Mouse (Mus musculus) testis, adult 2 months (tissue): ENCODE measurements at regions not wholly inside any gene's neighbourhood (a gene's known extent, or its start where the extent isn't known, plus 50 kb on each side); places are given as distances from the start of the nearest gene placed in this dataset.

Experiments
- CTCF ChIP-seq: fragments of 200-500 bp; IDR thresholded peaks from 2 replicates; pipeline ENCODE4 v1.5.1; 2012; ENCODE audit warnings: low read depth, mild to moderate bottlenecking, inconsistent platforms, low read length, moderate library complexity; ENCODE audit not compliant: control insufficient read depth, insufficient read depth, insufficient replicate concordance
- POLR2A ChIP-seq: fragments of 200-500 bp; IDR thresholded peaks from 2 replicates; pipeline ENCODE4 v1.6.1; 2012; ENCODE audit warnings: low read depth, mild to moderate bottlenecking, inconsistent platforms, low read length, moderate library complexity; ENCODE audit not compliant: control insufficient read depth

DNA sequence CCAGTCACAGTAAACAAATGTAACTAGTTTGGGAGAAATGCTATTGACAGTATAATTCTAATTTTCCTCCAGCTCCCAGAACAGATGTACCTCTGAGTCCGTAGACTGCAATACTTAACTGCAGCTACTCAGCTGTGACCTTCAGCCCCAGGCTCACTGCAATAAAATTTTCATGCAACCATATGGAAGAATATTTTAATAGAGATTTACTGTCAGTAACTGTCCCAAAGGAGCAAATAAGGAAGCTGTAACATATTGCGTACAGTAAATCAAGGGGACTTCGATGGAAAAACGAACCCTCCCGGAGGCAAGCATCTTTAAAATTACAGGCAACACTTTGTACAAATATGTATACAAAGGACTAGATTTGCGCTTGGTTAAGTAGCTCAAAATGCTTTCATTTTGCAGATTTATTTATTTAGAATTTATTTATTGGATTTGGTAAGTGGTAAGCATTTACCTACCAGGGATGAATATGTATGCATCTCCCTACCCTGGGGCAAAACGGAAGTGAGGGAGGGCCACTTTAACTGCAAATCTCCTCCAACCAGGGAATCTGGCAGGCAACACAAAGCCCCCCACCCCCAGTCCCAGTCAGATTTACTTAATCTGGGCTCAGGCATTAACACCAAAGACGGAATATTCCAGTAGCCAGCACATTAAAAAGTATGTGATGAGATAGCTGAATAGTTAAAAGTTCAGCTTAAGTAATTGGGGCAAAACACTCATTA lies 141.7 kb downstream of the Etaa1 start:
- TF ChIP-seq CTCF (no peak), POLR2A (no peak)
